ENCODE assay signal across 11 mouse cellular contexts in the genomic region with DNA sequence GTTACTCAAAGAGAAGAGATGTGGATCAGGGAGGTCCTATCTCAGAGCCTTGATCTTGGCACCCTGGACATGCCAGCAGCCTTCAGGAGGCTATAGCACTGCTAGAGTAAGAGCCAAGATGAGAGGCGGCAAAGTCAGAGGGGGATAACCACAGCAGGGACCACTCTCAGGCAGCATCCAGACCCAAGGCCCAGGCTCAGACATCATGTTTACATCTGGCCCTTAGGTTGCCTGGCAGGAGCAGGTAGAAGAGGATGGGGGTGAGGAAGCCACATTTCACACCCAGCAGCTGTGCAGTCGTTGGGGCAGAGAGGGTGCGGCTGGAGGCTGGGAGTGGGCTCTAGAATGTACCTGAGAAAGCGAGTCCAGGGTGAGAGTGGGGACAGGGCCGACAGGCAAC. TPM values are rescaled to one million over a fixed set of nuclear protein-coding genes. Genes with fewer than 3 reads are reported as not detected.
DNase-seq lines count a peak whose midpoint lies in the region; ATAC-seq lines count a peak whose summit lies in the region.
"Had no signal": no experiment of that assay in that cellular context is flagged by ENCODE, and none has a peak within 500 bp of the region (broad histone marks: within the 10 kb centered on the region; RNA-seq: fewer than 3 reads in every experiment).

No protein-coding gene starts in this region.

- H3K36me3 ChIP-seq in forebrain, embryonic 10.5 days (replicated peaks) = peaks cover 35% of the 10 kb centered on the region
- peaks cover 12% of the 10 kb centered on the region for H3K36me3 ChIP-seq in forebrain, embryonic 14.5 days (ENCODE audit: control insufficient read depth, insufficient read depth, low read length)
- peaks cover 42% of the 10 kb centered on the region for H3K36me3 ChIP-seq in hindbrain, embryonic 10.5 days
- H3K36me3 ChIP-seq in hindbrain, embryonic 16.5 days (ENCODE audit: control insufficient read depth, insufficient read depth, low read length) = peaks cover 25% of the 10 kb centered on the region
- peaks cover 31% of the 10 kb centered on the region for H3K36me3 ChIP-seq in embryonic facial prominence, embryonic 10.5 days (replicated peaks)
- no peaks in the 10 kb centered on the region for H3K36me3 ChIP-seq in limb, embryonic 13.5 days
- no peaks in the 10 kb centered on the region for H3K36me3 ChIP-seq in liver, embryonic 12.5 days

- peaks cover 38% of the 10 kb centered on the region for H3K27me3 ChIP-seq in forebrain, embryonic 10.5 days (ENCODE audit: poor library complexity, severe bottlenecking)
- H3K27me3 ChIP-seq in forebrain, embryonic 14.5 days (replicated peaks; ENCODE audit: control insufficient read depth, insufficient read depth, low read length) = no peaks in the 10 kb centered on the region
- peaks cover 31% of the 10 kb centered on the region for H3K27me3 ChIP-seq in hindbrain, embryonic 10.5 days (ENCODE audit: insufficient read depth, poor library complexity, severe bottlenecking)
- no peaks in the 10 kb centered on the region for H3K27me3 ChIP-seq in hindbrain, embryonic 16.5 days (replicated peaks; ENCODE audit: control insufficient read depth, insufficient read depth, low read length)
- peaks cover 35% of the 10 kb centered on the region for H3K27me3 ChIP-seq in embryonic facial prominence, embryonic 10.5 days (replicated peaks; ENCODE audit: low read depth, poor library complexity, severe bottlenecking)
- peaks cover 42% of the 10 kb centered on the region for H3K27me3 ChIP-seq in limb, embryonic 13.5 days
- peaks cover 61% of the 10 kb centered on the region for H3K27me3 ChIP-seq in liver, embryonic 12.5 days (replicated peaks)

- H3K4me3 ChIP-seq in forebrain, embryonic 10.5 days = peak overlapping the region; percentile 52
- no peak overlapping the region for H3K4me3 ChIP-seq in forebrain, embryonic 14.5 days (ENCODE audit: low read depth, low read length)
- peak overlapping the region; percentile 54 for H3K4me3 ChIP-seq in hindbrain, embryonic 10.5 days
- no peak overlapping the region for H3K4me3 ChIP-seq in hindbrain, embryonic 16.5 days (ENCODE audit: low read length)
- peak overlapping the region; percentile 54 for H3K4me3 ChIP-seq in embryonic facial prominence, embryonic 10.5 days
- H3K4me3 ChIP-seq in limb, embryonic 13.5 days = no peak overlapping the region
- no peak overlapping the region for H3K4me3 ChIP-seq in liver, embryonic 12.5 days

- peak overlapping the region; percentile 95 for H3K27ac ChIP-seq in forebrain, embryonic 10.5 days
- no peak overlapping the region for H3K27ac ChIP-seq in forebrain, embryonic 14.5 days (ENCODE audit: low read depth, low read length)
- peak overlapping the region; percentile 98 for H3K27ac ChIP-seq in hindbrain, embryonic 10.5 days
- H3K27ac ChIP-seq in hindbrain, embryonic 16.5 days (ENCODE audit: low read depth, low read length) = no peak overlapping the region
- H3K27ac ChIP-seq in embryonic facial prominence, embryonic 10.5 days (replicated peaks) = peak overlapping the region; percentile 91
- no peak overlapping the region for H3K27ac ChIP-seq in limb, embryonic 13.5 days
- H3K27ac ChIP-seq in liver, embryonic 12.5 days = no peak overlapping the region

- H3K4me2 ChIP-seq in forebrain, embryonic 14.5 days (ENCODE audit: low read length) = no peak overlapping the region
- no peak overlapping the region for H3K4me2 ChIP-seq in hindbrain, embryonic 16.5 days (ENCODE audit: low read length)
- H3K4me2 ChIP-seq in limb, embryonic 13.5 days (replicated peaks) = peak overlapping the region; percentile 51
- H3K4me2 ChIP-seq in liver, embryonic 12.5 days = no peak overlapping the region

- no peak for ATAC-seq in forebrain, embryonic 14.5 days
- ATAC-seq in hindbrain, embryonic 16.5 days = no peak
- ATAC-seq in limb, embryonic 13.5 days (ENCODE audit: low FRiP score, low read depth) = no peak
- no peak for ATAC-seq in liver, embryonic 12.5 days

- DNase-seq in forebrain, embryonic 10.5 days (ENCODE audit: extremely low spot score, low spot score) = no peak
- DNase-seq in forebrain, embryonic 14.5 days (ENCODE audit: low spot score) = no peak
- DNase-seq in hindbrain, embryonic 10.5 days (ENCODE audit: low spot score) = no peak
- DNase-seq in embryonic facial prominence, embryonic 10.5 days (ENCODE audit: low spot score) = no peak
- no peak for DNase-seq in right cerebral cortex, adult 2 months (ENCODE audit: low spot score in 2 of 2)
- DNase-seq: cerebellum, adult 11 months; left cerebral cortex, postnatal 4 days; lung, postnatal 4 days had no signal

- H3K9ac ChIP-seq in forebrain, embryonic 14.5 days (ENCODE audit: low read length) = no peak overlapping the region
- no peak overlapping the region for H3K9ac ChIP-seq in hindbrain, embryonic 16.5 days (ENCODE audit: low read depth, low read length)
- H3K9ac ChIP-seq in limb, embryonic 13.5 days = no peak overlapping the region
- no peak overlapping the region for H3K9ac ChIP-seq in liver, embryonic 12.5 days

- H3K4me1 ChIP-seq in forebrain, embryonic 10.5 days = peaks cover 50% of the 10 kb centered on the region
- H3K4me1 ChIP-seq in forebrain, embryonic 14.5 days (ENCODE audit: control insufficient read depth, insufficient read depth, low read length) = peaks cover 6% of the 10 kb centered on the region; the same call in 1 of the 2 replicates
- H3K4me1 ChIP-seq in hindbrain, embryonic 10.5 days (replicated peaks) = peaks cover 55% of the 10 kb centered on the region
- no peaks in the 10 kb centered on the region; the same call in 1 of the 2 replicates for H3K4me1 ChIP-seq in hindbrain, embryonic 16.5 days (ENCODE audit: control insufficient read depth, insufficient read depth, low read depth, low read length)
- H3K4me1 ChIP-seq in embryonic facial prominence, embryonic 10.5 days = peaks cover 48% of the 10 kb centered on the region
- peaks cover 35% of the 10 kb centered on the region for H3K4me1 ChIP-seq in limb, embryonic 13.5 days
- peaks cover 18% of the 10 kb centered on the region for H3K4me1 ChIP-seq in liver, embryonic 12.5 days

- no peaks in the 10 kb centered on the region; the same call in 1 of the 2 replicates for H3K9me3 ChIP-seq in forebrain, embryonic 10.5 days
- H3K9me3 ChIP-seq in forebrain, embryonic 14.5 days (replicated peaks; ENCODE audit: control insufficient read depth, low read length) = no peaks in the 10 kb centered on the region
- no peaks in the 10 kb centered on the region for H3K9me3 ChIP-seq in hindbrain, embryonic 10.5 days
- no peaks in the 10 kb centered on the region for H3K9me3 ChIP-seq in hindbrain, embryonic 16.5 days (ENCODE audit: control insufficient read depth, low read length)
- H3K9me3 ChIP-seq in embryonic facial prominence, embryonic 10.5 days = no peaks in the 10 kb centered on the region
- no peaks in the 10 kb centered on the region for H3K9me3 ChIP-seq in limb, embryonic 13.5 days
- no peaks in the 10 kb centered on the region for H3K9me3 ChIP-seq in liver, embryonic 12.5 days (replicated peaks)

- WGBS in forebrain, embryonic 10.5 days = 38% methylated on average over 5 of the region's 5 CpGs
- 49% methylated on average over 5 of the region's 5 CpGs for WGBS in forebrain, embryonic 14.5 days
- 43% methylated on average over 5 of the region's 5 CpGs for WGBS in hindbrain, embryonic 10.5 days
- WGBS in hindbrain, embryonic 16.5 days = 34% methylated on average over 5 of the region's 5 CpGs
- 45% methylated on average over 5 of the region's 5 CpGs for WGBS in embryonic facial prominence, embryonic 10.5 days
- WGBS in limb, embryonic 13.5 days = 49% methylated on average over 5 of the region's 5 CpGs
- WGBS in liver, embryonic 12.5 days (ENCODE audit: insufficient replicate concordance) = 58% methylated on average over 5 of the region's 5 CpGs

RNA-seq across cellular contexts. Expression of a gene that starts 30.5 kb away (rescaled TPM):
- 17.8 and 21.3 TPM in 2 replicates for polyA plus RNA-seq in forebrain, embryonic 10.5 days (2016; fragmentation: Nextera tagmentation; extraction: Ambion mirVana)
- 4.7 and 5.2 TPM in 2 replicates for polyA plus RNA-seq in forebrain, embryonic 14.5 days (2014; fragmentation: Nextera tagmentation; extraction: Ambion mirVana)
- 32.4 and 33.9 TPM in 2 replicates for polyA plus RNA-seq in hindbrain, embryonic 10.5 days (2016; fragmentation: Nextera tagmentation; extraction: Ambion mirVana)
- polyA plus RNA-seq in hindbrain, embryonic 16.5 days (2015; fragmentation: Nextera tagmentation; extraction: Ambion mirVana) = 13.0 and 14.0 TPM in 2 replicates
- 10.9 and 13.7 TPM in 2 replicates for polyA plus RNA-seq in embryonic facial prominence, embryonic 10.5 days (2016; fragmentation: Nextera tagmentation; extraction: Ambion mirVana)
- polyA plus RNA-seq in limb, embryonic 13.5 days (2015; fragmentation: Nextera tagmentation; extraction: Ambion mirVana) = 2.7 and 3.1 TPM in 2 replicates
- 0.89 and 1.6 TPM in 2 replicates for polyA plus RNA-seq in liver, embryonic 12.5 days (2016; fragmentation: Nextera tagmentation; extraction: Ambion mirVana)

RNA-seq across cellular contexts. Expression of a gene that starts 43.7 kb away (rescaled TPM):
- 7.6 and 8.1 TPM in 2 replicates for polyA plus RNA-seq in forebrain, embryonic 10.5 days (2016; fragmentation: Nextera tagmentation; extraction: Ambion mirVana)
- 4.6 and 7.6 TPM in 2 replicates for polyA plus RNA-seq in forebrain, embryonic 14.5 days (2014; fragmentation: Nextera tagmentation; extraction: Ambion mirVana)
- polyA plus RNA-seq in hindbrain, embryonic 10.5 days (2016; fragmentation: Nextera tagmentation; extraction: Ambion mirVana) = 8.3 and 9.7 TPM in 2 replicates
- polyA plus RNA-seq in hindbrain, embryonic 16.5 days (2015; fragmentation: Nextera tagmentation; extraction: Ambion mirVana) = 8.6 and 11.0 TPM in 2 replicates
- polyA plus RNA-seq in embryonic facial prominence, embryonic 10.5 days (2016; fragmentation: Nextera tagmentation; extraction: Ambion mirVana) = 7.6 and 7.7 TPM in 2 replicates
- polyA plus RNA-seq in limb, embryonic 13.5 days (2015; fragmentation: Nextera tagmentation; extraction: Ambion mirVana) = 6.0 and 6.6 TPM in 2 replicates
- polyA plus RNA-seq in liver, embryonic 12.5 days (2016; fragmentation: Nextera tagmentation; extraction: Ambion mirVana) = 4.4 and 4.9 TPM in 2 replicates

Comparison
In these comparisons a context has a peak if more than half of its experiments do, and no peak if none do; other contexts are left out.
1. H3K27ac ChIP-seq: peak in forebrain, embryonic 10.5 days (single experiment), hindbrain, embryonic 10.5 days (single experiment) and embryonic facial prominence, embryonic 10.5 days (single experiment); none in forebrain, embryonic 14.5 days (single experiment), hindbrain, embryonic 16.5 days (single experiment), limb, embryonic 13.5 days (single experiment) and liver, embryonic 12.5 days (single experiment).
2. H3K4me3 ChIP-seq: peak in forebrain, embryonic 10.5 days (single experiment), hindbrain, embryonic 10.5 days (single experiment) and embryonic facial prominence, embryonic 10.5 days (single experiment); none in forebrain, embryonic 14.5 days (single experiment), hindbrain, embryonic 16.5 days (single experiment), limb, embryonic 13.5 days (single experiment) and liver, embryonic 12.5 days (single experiment).